Mouse (Mus musculus) bone marrow macrophage, adult 2 months (primary cell): ENCODE measurements around the gene Spag8.

ENCODE experiments used
- CTCF ChIP-seq: IDR thresholded peaks from 2 replicates; pipeline ENCODE4 v1.5.1; 2012; ENCODE audit warnings: low read depth, mild to moderate bottlenecking, low read length, moderate library complexity
- POLR2A ChIP-seq: IDR thresholded peaks from 2 replicates; pipeline ENCODE4 v1.6.1; 2012; ENCODE audit warnings: mild to moderate bottlenecking, low read depth, low read length, borderline replicate concordance

GRCm38 (mm10) chr4:43634621-43635374, 18.6 kb downstream of the Spag8 start:
- TF ChIP-seq CTCF = no peak
- no peak for TF ChIP-seq POLR2A
